Mouse (Mus musculus) thymus, postnatal 10 days (tissue): ENCODE measurements around the gene Atp6v0a1.

Source experiments
- DNase-seq, 2 experiments: peaks; one replicate each; pipeline ENCODE4 v3.0.0; 2021; ENCODE audit warnings: low spot score in 2 of 2

Atp6v0a1 gene

GRCm38 (mm10) chr11:101084811-101085210 is 75.6 kb downstream of the Atp6v0a1 start:
- no peak for DNase-seq

- no peak for DNase-seq
These were observed 76.5 kb downstream of the Atp6v0a1 start for GRCm38 (mm10) chr11:101085617-101086322.

GRCm38 (mm10) chr11:101086323-101086674 is 77.0 kb downstream of the Atp6v0a1 start:
- no peak for DNase-seq

GRCm38 (mm10) chr11:101086756-101087681 is 77.8 kb downstream of the Atp6v0a1 start, which contains the start of gene Mlx:
Gene Mlx (plus strand): TSS chr11:101087277.
- DNase-seq = peak; percentile 81 to 84

- no peak for DNase-seq
These were observed 78.4 kb downstream of the Atp6v0a1 start for GRCm38 (mm10) chr11:101087682-101088055.

- DNase-seq = no peak
These were observed 80.7 kb downstream of the Atp6v0a1 start for GRCm38 (mm10) chr11:101089931-101090330.

- DNase-seq = no peak
These were observed 85.7 kb downstream of the Atp6v0a1 start for GRCm38 (mm10) chr11:101094930-101095313.

GRCm38 (mm10) chr11:101095314-101096024 is 86.2 kb downstream of the Atp6v0a1 start, which contains the start of gene Psmc3ip:
Gene Psmc3ip (minus strand): TSS chr11:101095436.
- DNase-seq = peak; percentile 85 to 89

- DNase-seq = no peak
These were observed 89.0 kb downstream of the Atp6v0a1 start for GRCm38 (mm10) chr11:101098231-101098630.

GRCm38 (mm10) chr11:101103011-101103410 is 93.8 kb downstream of the Atp6v0a1 start:
- DNase-seq = no peak

GRCm38 (mm10) chr11:101109351-101109750 is 100.1 kb downstream of the Atp6v0a1 start:
- DNase-seq = no peak

GRCm38 (mm10) chr11:101110708-101111107 is 101.5 kb downstream of the Atp6v0a1 start:
- no peak for DNase-seq

GRCm38 (mm10) chr11:101111178-101111577 is 101.9 kb downstream of the Atp6v0a1 start:
- no peak for DNase-seq

GRCm38 (mm10) chr11:101112186-101112585 is 102.9 kb downstream of the Atp6v0a1 start:
- no peak for DNase-seq
